Mouse (Mus musculus) embryo, embryonic 11.5 days (tissue): ENCODE measurements around the gene Zfp980.
"Not testable (repeated sequence)": the region's sequence is repeated elsewhere in the genome, so short reads cannot be mapped to it uniquely, and the experiment has no call there.

Experiments
- DNase-seq: peaks from one replicate; pipeline ENCODE4 v3.0.0-alpha.2; 2012; ENCODE audit warnings: low read depth, low spot score

Gene Zfp980

GRCm38 (mm10) chr4:145670385-145670784 lies at the start of gene Zfp980:
Gene Zfp980, plus strand, starts transcription at chr4:145670685.
- not testable (repeated sequence) for DNase-seq

- not testable (repeated sequence) for DNase-seq
Observed at GRCm38 (mm10) chr4:145640416-145641185, 29.9 kb upstream of the Zfp980 start.

- not testable (repeated sequence) for DNase-seq
Observed at GRCm38 (mm10) chr4:145674286-145674780, 3.8 kb downstream of the Zfp980 start.

- DNase-seq, result not testable (repeated sequence)
Observed at GRCm38 (mm10) chr4:145680217-145680616, 9.7 kb downstream of the Zfp980 start.

GRCm38 (mm10) chr4:145680672-145681387 lies 10.3 kb downstream of the Zfp980 start:
- not testable (repeated sequence) for DNase-seq

- DNase-seq, result not testable (repeated sequence)
Observed at GRCm38 (mm10) chr4:145682021-145682420, 11.5 kb downstream of the Zfp980 start.

- DNase-seq, result not testable (repeated sequence)
Observed at GRCm38 (mm10) chr4:145683024-145683766, 12.7 kb downstream of the Zfp980 start.

GRCm38 (mm10) chr4:145686061-145686460 lies 15.6 kb downstream of the Zfp980 start:
- DNase-seq, result not testable (repeated sequence)

GRCm38 (mm10) chr4:145744935-145745644 lies 74.6 kb downstream of the Zfp980 start:
- not testable (repeated sequence) for DNase-seq

- not testable (repeated sequence) for DNase-seq
Observed at GRCm38 (mm10) chr4:145745645-145745991, 75.1 kb downstream of the Zfp980 start.
